Mouse (Mus musculus): ENCODE results near the gene Grik3. TPM values are rescaled to one million over a fixed set of nuclear protein-coding genes. Genes with fewer than 3 reads are reported as not detected.

Gene Grik3
- polyA plus RNA-seq, 1 experiment from 2014 or later = 0.01 TPM

DNA sequence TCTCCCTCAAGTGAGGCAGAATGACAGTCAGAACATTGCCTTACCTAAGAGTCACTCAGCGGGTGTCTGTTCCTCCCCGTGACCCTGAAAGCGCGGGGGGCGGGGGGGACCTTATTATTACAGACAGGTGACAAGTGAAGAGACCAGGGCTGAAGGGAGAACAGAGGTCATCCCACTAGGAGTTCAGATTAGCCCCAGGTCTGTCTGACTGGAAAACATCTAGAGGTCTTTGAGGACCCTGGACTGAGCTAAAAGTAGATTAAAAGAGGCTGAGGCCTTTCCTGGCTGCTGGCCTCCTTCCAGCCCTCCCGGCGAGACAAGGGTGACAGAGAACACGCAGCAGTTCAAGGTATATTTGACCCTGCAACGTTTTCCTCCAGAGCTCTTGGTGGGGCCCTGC, 150.0 kb downstream of the Grik3 start:
- H3K9me3 ChIP-seq (replicated peaks; ENCODE audit: low read length) = no peaks in the 10 kb centered on the region
- H3K4me1 ChIP-seq (replicated peaks; ENCODE audit: insufficient read depth, low read length) = peaks cover 12% of the 10 kb centered on the region; the same call in 1 of the 2 replicates
- H3K4me2 ChIP-seq (ENCODE audit: low read length) = no peak overlapping the region
- WGBS = 46% methylated on average over 9 of the region's 9 CpGs
- no peaks in the 10 kb centered on the region for H3K27me3 ChIP-seq (ENCODE audit: insufficient read depth, low read length)
- no peak overlapping the region for H3K9ac ChIP-seq (ENCODE audit: low read depth, low read length)
- DNase-seq (ENCODE audit: low spot score) (no peak), ATAC-seq (replicated peaks; ENCODE audit: low FRiP score, low read depth) (no peak)
- H3K27ac ChIP-seq = no peak overlapping the region
- TF ChIP-seq CTCF (IDR thresholded peaks at IDR 0.05; ENCODE audit: low read depth) = no peak
- H3K4me3 ChIP-seq (replicated peaks; ENCODE audit: low read depth, low read length) = no peak overlapping the region
- no peaks in the 10 kb centered on the region for H3K36me3 ChIP-seq (ENCODE audit: insufficient read depth, low read length)

DNA sequence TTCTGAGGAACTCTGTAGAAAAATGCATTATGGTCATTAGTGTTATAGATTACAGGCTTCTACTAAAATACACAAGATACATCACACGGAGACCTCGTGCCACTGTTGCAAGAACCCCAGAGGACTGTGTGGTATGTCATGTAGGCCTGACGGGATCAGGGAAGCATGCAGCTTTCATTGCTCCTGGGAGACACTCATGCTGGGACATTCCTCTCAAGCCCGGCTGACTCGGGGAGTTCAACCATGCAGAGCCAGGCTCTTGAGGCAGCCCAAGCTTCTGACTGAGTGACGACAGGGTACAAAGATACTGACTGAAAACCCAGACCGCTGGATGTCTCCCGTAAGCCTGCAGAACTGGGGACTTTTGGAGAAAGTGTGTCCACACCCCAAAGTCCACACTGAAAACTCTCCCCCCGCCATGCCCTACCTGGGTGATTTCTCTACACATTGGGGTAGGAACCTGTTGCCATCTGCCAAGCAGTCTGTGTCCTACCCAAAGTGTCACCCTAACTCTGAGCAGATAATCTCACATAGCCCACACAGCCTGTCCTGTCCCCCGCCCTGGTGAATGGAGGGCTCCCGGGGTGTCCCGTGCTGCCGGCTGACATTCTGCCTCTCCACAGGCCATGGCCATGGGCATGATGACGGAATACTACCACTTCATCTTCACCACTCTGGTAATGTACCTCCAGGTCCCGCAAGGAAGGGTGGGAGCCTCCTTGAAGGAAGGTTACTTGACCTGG, 150.6 kb downstream of the Grik3 start:
- Histone ChIP-seq H3K4me1 (replicated peaks; ENCODE audit: insufficient read depth, low read length) (peaks cover 12% of the 10 kb centered on the region; the same call in 1 of the 2 replicates), H3K4me3 (replicated peaks; ENCODE audit: low read depth, low read length) (no peak overlapping the region), H3K9me3 (replicated peaks; ENCODE audit: low read length) (no peaks in the 10 kb centered on the region), H3K36me3 (ENCODE audit: insufficient read depth, low read length) (no peaks in the 10 kb centered on the region), H3K4me2 (ENCODE audit: low read length) (no peak overlapping the region), H3K9ac (ENCODE audit: low read depth, low read length) (no peak overlapping the region), H3K27ac (no peak overlapping the region), H3K27me3 (ENCODE audit: insufficient read depth, low read length) (no peaks in the 10 kb centered on the region)
- TF ChIP-seq CTCF (IDR thresholded peaks at IDR 0.05; ENCODE audit: low read depth) = no peak
- WGBS = 61% methylated on average over 15 of the region's 15 CpGs
- peak; percentile 46; the same call in 1 of the 2 replicates for ATAC-seq (replicated peaks; ENCODE audit: low FRiP score, low read depth)
- DNase-seq (ENCODE audit: low spot score) = peak; percentile 64

DNA sequence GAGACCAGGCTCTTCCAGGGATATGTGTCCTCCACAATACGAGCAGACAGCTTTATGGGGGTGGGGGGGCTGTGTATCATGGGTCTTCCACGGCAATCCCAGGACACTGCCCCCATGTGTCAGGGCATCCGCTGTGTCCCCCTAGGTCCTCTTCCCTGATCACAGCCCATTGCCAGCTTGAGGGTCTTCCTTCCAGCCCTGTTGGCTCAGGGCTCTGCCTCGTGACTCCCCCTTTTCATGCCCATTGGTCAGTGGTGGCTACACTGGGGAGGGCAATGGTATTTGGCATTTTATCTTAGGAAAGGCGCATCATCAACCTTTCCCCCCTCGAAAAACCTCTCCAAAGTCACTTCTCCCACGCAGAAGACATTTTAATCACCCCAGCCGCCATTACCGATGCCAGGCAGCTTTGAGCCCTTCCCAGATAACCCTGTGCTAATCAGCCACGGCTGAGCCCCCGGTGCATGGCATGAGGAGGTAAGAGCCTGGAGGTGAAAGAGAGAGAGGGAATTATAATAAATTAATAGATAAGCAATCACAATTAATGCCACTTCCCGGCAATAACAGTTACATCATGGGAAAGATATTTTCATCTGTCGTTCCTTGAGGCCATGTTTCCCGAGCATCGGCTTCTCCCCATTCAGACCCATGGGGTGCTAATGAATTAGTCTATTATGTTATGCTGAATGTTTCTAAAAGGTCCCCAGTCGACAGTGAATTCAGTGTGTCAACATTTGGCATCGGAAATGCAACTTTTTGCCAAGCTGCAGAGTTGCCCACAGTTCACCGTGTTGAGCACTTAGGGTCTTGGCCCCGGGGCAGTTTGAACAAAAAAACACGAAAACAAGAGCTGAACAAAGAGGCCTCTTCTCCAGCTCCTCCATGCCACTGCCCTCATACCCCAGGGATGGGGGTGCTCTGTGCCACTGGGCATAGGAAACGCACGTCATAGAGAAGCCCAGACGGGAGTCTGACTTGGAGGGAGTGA, 154.4 kb downstream of the Grik3 start:
- H3K9ac ChIP-seq (ENCODE audit: low read depth, low read length) = no peak overlapping the region
- no peak overlapping the region for H3K4me2 ChIP-seq (ENCODE audit: low read length)
- no peak for ATAC-seq (replicated peaks; ENCODE audit: low FRiP score, low read depth)
- no peak overlapping the region for H3K27ac ChIP-seq
- no peaks in the 10 kb centered on the region for H3K4me1 ChIP-seq (replicated peaks; ENCODE audit: insufficient read depth, low read length)
- WGBS = 70% methylated on average over 23 of the region's 23 CpGs
- H3K27me3 ChIP-seq (ENCODE audit: insufficient read depth, low read length) = no peaks in the 10 kb centered on the region
- DNase-seq (ENCODE audit: low spot score) = no peak
- TF ChIP-seq CTCF (IDR thresholded peaks at IDR 0.05; ENCODE audit: low read depth) = no peak
- no peak overlapping the region for H3K4me3 ChIP-seq (replicated peaks; ENCODE audit: low read depth, low read length)
- H3K36me3 ChIP-seq (ENCODE audit: insufficient read depth, low read length) = no peaks in the 10 kb centered on the region
- no peaks in the 10 kb centered on the region for H3K9me3 ChIP-seq (replicated peaks; ENCODE audit: low read length)

DNA sequence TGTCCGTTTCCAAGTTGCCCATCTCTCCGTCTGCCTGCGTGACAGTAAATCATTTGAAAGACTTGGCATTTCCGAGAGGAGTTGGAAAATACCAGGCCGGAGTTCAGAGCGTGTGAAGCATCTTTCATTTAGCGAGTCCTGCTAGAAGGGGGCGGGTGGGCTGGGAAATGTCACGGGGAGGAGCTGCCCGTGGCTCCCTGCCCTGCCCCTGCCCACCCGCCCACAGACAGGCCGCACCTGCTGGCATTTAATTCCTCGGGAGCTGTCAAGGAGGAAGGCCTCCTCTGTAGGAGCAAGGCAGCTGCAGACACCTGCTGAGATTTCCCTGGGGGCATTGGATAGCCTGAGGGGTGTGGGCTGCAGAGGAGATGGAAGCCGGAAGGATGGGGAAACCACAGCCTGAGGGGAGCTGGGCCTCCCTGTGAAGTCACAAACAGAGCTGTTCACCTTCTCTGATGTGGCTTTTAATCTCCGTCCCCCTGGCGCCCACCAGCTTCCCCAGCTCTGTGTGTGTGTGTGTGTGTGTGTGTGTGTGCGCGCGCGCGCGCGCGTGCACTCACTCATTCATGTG, 161.3 kb downstream of the Grik3 start:
- ATAC-seq (replicated peaks; ENCODE audit: low FRiP score, low read depth) (0 out of 2 replicates have a peak, but pooled peaks have one; percentile 29), DNase-seq (ENCODE audit: low spot score) (peak; percentile 53)
- Histone ChIP-seq H3K4me2 (ENCODE audit: low read length) (0 out of 2 replicates have a peak overlapping the region, but pooled peaks have one; percentile 7), H3K27ac (no peak overlapping the region), H3K9ac (ENCODE audit: low read depth, low read length) (no peak overlapping the region), H3K27me3 (ENCODE audit: insufficient read depth, low read length) (no peaks in the 10 kb centered on the region), H3K36me3 (ENCODE audit: insufficient read depth, low read length) (no peaks in the 10 kb centered on the region), H3K4me1 (replicated peaks; ENCODE audit: insufficient read depth, low read length) (0 out of 2 replicates have a peak, but pooled peaks cover 4% of the 10 kb centered on the region), H3K4me3 (replicated peaks; ENCODE audit: low read depth, low read length) (no peak overlapping the region), H3K9me3 (replicated peaks; ENCODE audit: low read length) (no peaks in the 10 kb centered on the region)
- TF ChIP-seq CTCF (IDR thresholded peaks at IDR 0.05; ENCODE audit: low read depth) = no peak
- WGBS = 35% methylated on average over 24 of the region's 24 CpGs

DNA sequence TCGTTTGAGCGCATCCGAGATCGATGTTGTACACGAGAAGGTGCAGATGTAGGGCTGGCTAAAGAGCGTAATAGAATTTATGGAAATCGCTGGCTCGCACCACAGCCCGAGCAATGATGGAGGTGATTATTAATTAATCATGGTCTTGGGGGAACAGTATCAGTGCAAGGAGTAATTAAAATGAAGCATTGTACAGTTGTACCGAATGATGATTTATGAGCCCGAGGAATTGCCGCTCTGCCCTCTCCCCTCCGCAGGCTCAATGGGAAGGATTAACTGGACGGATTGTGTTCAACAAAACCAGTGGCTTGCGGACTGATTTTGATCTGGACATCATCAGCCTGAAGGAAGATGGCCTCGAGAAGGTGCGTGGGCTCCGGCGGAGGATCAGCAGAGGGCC, 165.5 kb downstream of the Grik3 start:
- Histone ChIP-seq H3K4me1 (replicated peaks; ENCODE audit: insufficient read depth, low read length) (0 out of 2 replicates have a peak, but pooled peaks cover 4% of the 10 kb centered on the region), H3K27ac (no peak overlapping the region), H3K9ac (ENCODE audit: low read depth, low read length) (no peak overlapping the region), H3K4me3 (replicated peaks; ENCODE audit: low read depth, low read length) (no peak overlapping the region), H3K9me3 (replicated peaks; ENCODE audit: low read length) (no peaks in the 10 kb centered on the region), H3K4me2 (ENCODE audit: low read length) (no peak overlapping the region), H3K27me3 (ENCODE audit: insufficient read depth, low read length) (no peaks in the 10 kb centered on the region), H3K36me3 (ENCODE audit: insufficient read depth, low read length) (no peaks in the 10 kb centered on the region)
- ATAC-seq (replicated peaks; ENCODE audit: low FRiP score, low read depth) (no peak), DNase-seq (ENCODE audit: low spot score) (no peak)
- 47% methylated on average over 19 of the region's 19 CpGs for WGBS
- TF ChIP-seq CTCF (IDR thresholded peaks at IDR 0.05; ENCODE audit: low read depth) = no peak

DNA sequence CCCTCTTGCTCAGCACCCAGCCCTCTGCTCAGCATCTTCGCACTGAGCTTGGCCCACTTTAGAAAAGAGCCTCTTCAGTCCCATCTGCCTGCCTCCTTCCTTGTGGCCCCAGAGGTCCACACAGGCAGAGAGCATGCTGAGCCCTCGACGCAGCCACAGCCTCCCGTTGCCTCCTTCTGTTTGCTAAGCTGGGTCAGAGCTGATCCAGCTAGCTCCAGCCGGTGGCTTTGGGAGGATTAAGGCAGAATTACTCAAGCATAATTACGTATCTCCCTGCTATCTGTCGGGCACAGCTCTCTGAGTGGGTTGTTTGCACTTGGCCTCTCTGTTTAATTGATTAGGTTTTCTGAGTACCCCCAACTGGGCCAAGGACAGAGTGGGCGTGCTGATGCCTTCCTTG, 167.9 kb downstream of the Grik3 start:
- Histone ChIP-seq H3K27ac (no peak overlapping the region), H3K4me3 (replicated peaks; ENCODE audit: low read depth, low read length) (no peak overlapping the region), H3K27me3 (ENCODE audit: insufficient read depth, low read length) (no peaks in the 10 kb centered on the region), H3K4me1 (replicated peaks; ENCODE audit: insufficient read depth, low read length) (no peaks in the 10 kb centered on the region), H3K9ac (ENCODE audit: low read depth, low read length) (no peak overlapping the region), H3K36me3 (ENCODE audit: insufficient read depth, low read length) (no peaks in the 10 kb centered on the region), H3K9me3 (replicated peaks; ENCODE audit: low read length) (no peaks in the 10 kb centered on the region), H3K4me2 (ENCODE audit: low read length) (no peak overlapping the region)
- no peak for TF ChIP-seq CTCF (IDR thresholded peaks at IDR 0.05; ENCODE audit: low read depth)
- WGBS = 56% methylated on average over 8 of the region's 8 CpGs
- ATAC-seq (replicated peaks; ENCODE audit: low FRiP score, low read depth) (no peak), DNase-seq (ENCODE audit: low spot score) (no peak)
